9 mouse cellular contexts compared by ENCODE assay signal in genomic region chr10:77901871-77902210, GRCm38 (mm10). TPM values are rescaled to one million over a fixed set of nuclear protein-coding genes. Genes with fewer than 3 reads are reported as not detected.
DNase-seq lines count a peak whose midpoint lies in the region; ATAC-seq and TF ChIP-seq lines count a peak whose summit lies in the region.
"Had no signal": no experiment of that assay in that cellular context is flagged by ENCODE, and none has a peak within 500 bp of the region (broad histone marks: within the 10 kb centered on the region; RNA-seq: fewer than 3 reads in every experiment).

No protein-coding gene starts in this region.

- peak overlapping the region; percentile 76 for H3K4me3 ChIP-seq in gastrocnemius, adult 2 months
- H3K4me3 ChIP-seq in ES-Bruce4 (ENCODE audit: low read depth, low read length), result peak overlapping the region; percentile 93
- peak overlapping the region; percentile 60 for H3K4me3 ChIP-seq in forebrain, embryonic 11.5 days (ENCODE audit: low read depth, low read length)
- H3K4me3 ChIP-seq in kidney, embryonic 16.5 days (ENCODE audit: low read length), result peak overlapping the region; percentile 74
- peak overlapping the region; percentile 63 for H3K4me3 ChIP-seq in midbrain, embryonic 13.5 days (replicated peaks)

- H3K4me1 ChIP-seq in ES-Bruce4 (ENCODE audit: control insufficient read depth, insufficient read depth, low read length), result no peaks in the 10 kb centered on the region
- 0 out of 2 replicates have a peak, but pooled peaks cover 2% of the 10 kb centered on the region for H3K4me1 ChIP-seq in forebrain, embryonic 11.5 days (replicated peaks; ENCODE audit: control insufficient read depth, insufficient read depth, low read length)
- peaks cover 17% of the 10 kb centered on the region; the same call in 1 of the 2 replicates for H3K4me1 ChIP-seq in kidney, embryonic 16.5 days (ENCODE audit: insufficient read depth, low read length)
- peaks cover 18% of the 10 kb centered on the region for H3K4me1 ChIP-seq in midbrain, embryonic 13.5 days (replicated peaks)

- intact Hi-C loops in gastrocnemius, adult 2 months (cut with DNase I), result loop anchor here (2.0 kb wide), 1 partner anchor 69 kb away; the partner anchor contains the start of gene Trpm2

- TF ChIP-seq POLR2A in ES-Bruce4 (IDR thresholded peaks at IDR 0.05; ENCODE audit: insufficient read depth, low read length), result no peak

- H3K9me3 ChIP-seq in ES-Bruce4 (replicated peaks; ENCODE audit: control insufficient read depth, insufficient read depth, low read length, poor library complexity, severe bottlenecking), result no peaks in the 10 kb centered on the region
- no peaks in the 10 kb centered on the region for H3K9me3 ChIP-seq in forebrain, embryonic 11.5 days (ENCODE audit: control insufficient read depth, low read length)
- H3K9me3 ChIP-seq in kidney, embryonic 16.5 days (ENCODE audit: low read length), result no peaks in the 10 kb centered on the region
- no peaks in the 10 kb centered on the region for H3K9me3 ChIP-seq in midbrain, embryonic 13.5 days

- H3K27ac ChIP-seq in gastrocnemius, adult 2 months, result peak overlapping the region; percentile 8; the same call in 1 of the 2 replicates
- H3K27ac ChIP-seq in ES-Bruce4 (ENCODE audit: insufficient read depth, low read length), result no peak overlapping the region
- no peak overlapping the region for H3K27ac ChIP-seq in forebrain, embryonic 11.5 days (ENCODE audit: low read depth, low read length)
- H3K27ac ChIP-seq in kidney, embryonic 16.5 days (ENCODE audit: low read length), result no peak overlapping the region
- peak overlapping the region; percentile 63 for H3K27ac ChIP-seq in midbrain, embryonic 13.5 days

- TF ChIP-seq EP300 in ES-Bruce4 (IDR thresholded peaks at IDR 0.05; ENCODE audit: insufficient read depth, low read depth, low read length), result no peak

- H3K36me3 ChIP-seq in ES-Bruce4 (ENCODE audit: control insufficient read depth, insufficient read depth, low read length, poor library complexity, severe bottlenecking), result no peaks in the 10 kb centered on the region
- no peaks in the 10 kb centered on the region for H3K36me3 ChIP-seq in forebrain, embryonic 11.5 days (ENCODE audit: control insufficient read depth, insufficient read depth, low read length)
- H3K36me3 ChIP-seq in kidney, embryonic 16.5 days (ENCODE audit: insufficient read depth, low read length), result no peaks in the 10 kb centered on the region
- no peaks in the 10 kb centered on the region for H3K36me3 ChIP-seq in midbrain, embryonic 13.5 days

- H3K4me2 ChIP-seq in forebrain, embryonic 11.5 days (ENCODE audit: low read depth, low read length, severe bottlenecking), result peak overlapping the region; percentile 76
- H3K4me2 ChIP-seq in kidney, embryonic 16.5 days (replicated peaks; ENCODE audit: low read depth, low read length), result peak overlapping the region; percentile 90
- H3K4me2 ChIP-seq in midbrain, embryonic 13.5 days (replicated peaks), result peak overlapping the region; percentile 82

- no peak for TF ChIP-seq CTCF in gastrocnemius, adult 2 months (IDR thresholded peaks at IDR 0.05)
- no peak for TF ChIP-seq CTCF in ES-Bruce4 (IDR thresholded peaks at IDR 0.05; ENCODE audit: low read depth, low read length)

- no peaks in the 10 kb centered on the region for H3K27me3 ChIP-seq in ES-Bruce4 (ENCODE audit: control insufficient read depth, insufficient read depth, low read length, poor library complexity, severe bottlenecking)
- no peaks in the 10 kb centered on the region for H3K27me3 ChIP-seq in forebrain, embryonic 11.5 days (ENCODE audit: control insufficient read depth, insufficient read depth, low read length)
- H3K27me3 ChIP-seq in kidney, embryonic 16.5 days (ENCODE audit: insufficient read depth, low read length), result no peaks in the 10 kb centered on the region
- H3K27me3 ChIP-seq in midbrain, embryonic 13.5 days, result peaks cover 6% of the 10 kb centered on the region

- peak overlapping the region; percentile 73 for H3K9ac ChIP-seq in ES-Bruce4 (ENCODE audit: low read depth, poor library complexity, severe bottlenecking)
- H3K9ac ChIP-seq in forebrain, embryonic 11.5 days (ENCODE audit: low read length), result peak overlapping the region; percentile 66
- H3K9ac ChIP-seq in kidney, embryonic 16.5 days (replicated peaks; ENCODE audit: low read length), result peak overlapping the region; percentile 71
- peak overlapping the region; percentile 75 for H3K9ac ChIP-seq in midbrain, embryonic 13.5 days (replicated peaks)

- peak; percentile 45 for ATAC-seq in forebrain, embryonic 11.5 days (replicated peaks; ENCODE audit: low FRiP score)
- peak; percentile 32 for ATAC-seq in kidney, embryonic 16.5 days (ENCODE audit: low FRiP score, low TSS enrichment)
- peak; percentile 55 for ATAC-seq in midbrain, embryonic 13.5 days

- 1% methylated on average over 14 of the region's 14 CpGs for WGBS in forebrain, embryonic 11.5 days
- 1% methylated on average over 14 of the region's 14 CpGs for WGBS in kidney, embryonic 16.5 days
- WGBS in midbrain, embryonic 13.5 days, result 4% methylated on average over 14 of the region's 14 CpGs

- DNase-seq in gastrocnemius, adult 2 months, result peak; percentile 42
- no peak for DNase-seq in gastrocnemius, postnatal 4 days (ENCODE audit: low spot score in 2 of 2)
- no peak for DNase-seq in forebrain, embryonic 11.5 days (ENCODE audit: low spot score)
- DNase-seq in embryo, embryonic 11 days, result no peak
- no peak for DNase-seq in spleen, postnatal 4 days (ENCODE audit: low spot score in 2 of 2)

RNA-seq across cellular contexts. Expression of gene Lrrc3, which starts 0.5 kb away (rescaled TPM):
- total RNA-seq in gastrocnemius, adult 2 months (2021), result under 1 TPM; 0.13 to 0.14 TPM
- 1 to 10 TPM; 1.2 to 1.4 TPM for total RNA-seq in gastrocnemius, postnatal 4 days (2021)
- polyA plus RNA-seq in ES-Bruce4 (2011; ENCODE audit: insufficient read depth, insufficient read length, low read depth, missing spikeins), result 5.6 and 6.3 TPM in 2 replicates
- polyA plus RNA-seq in forebrain, embryonic 11.5 days (2014; fragmentation: Nextera tagmentation; extraction: Ambion mirVana), result 3.5 and 3.9 TPM in 2 replicates
- polyA plus RNA-seq in kidney, embryonic 16.5 days (2015; fragmentation: Nextera tagmentation; extraction: Ambion mirVana), result 4.6 and 4.9 TPM in 2 replicates
- polyA plus RNA-seq in midbrain, embryonic 13.5 days (2015; fragmentation: Nextera tagmentation; extraction: Ambion mirVana), result 9.8 and 10.3 TPM in 2 replicates
- total RNA-seq: CH12.LX had no signal

RNA-seq across cellular contexts. Expression of gene Gm3285, which starts 40.1 kb away (rescaled TPM):
- total RNA-seq in gastrocnemius, adult 2 months (2021), result not detected
- total RNA-seq in gastrocnemius, postnatal 4 days (2021), result not detected
- not detected in 2 replicates for polyA plus RNA-seq in ES-Bruce4 (2011; ENCODE audit: insufficient read depth, insufficient read length, low read depth, missing spikeins)
- not detected in 2 replicates for polyA plus RNA-seq in forebrain, embryonic 11.5 days (2014; fragmentation: Nextera tagmentation; extraction: Ambion mirVana)
- polyA plus RNA-seq in kidney, embryonic 16.5 days (2015; fragmentation: Nextera tagmentation; extraction: Ambion mirVana), result not detected in 2 replicates
- not detected in 2 replicates for polyA plus RNA-seq in midbrain, embryonic 13.5 days (2015; fragmentation: Nextera tagmentation; extraction: Ambion mirVana)
- total RNA-seq: CH12.LX had no signal

RNA-seq across cellular contexts. Expression of gene Gm10318, which starts 49.2 kb away (rescaled TPM):
- total RNA-seq in gastrocnemius, adult 2 months (2021), result not detected
- not detected for total RNA-seq in gastrocnemius, postnatal 4 days (2021)
- polyA plus RNA-seq in ES-Bruce4 (2011; ENCODE audit: insufficient read depth, insufficient read length, low read depth, missing spikeins), result not detected in 2 replicates
- polyA plus RNA-seq in forebrain, embryonic 11.5 days (2014; fragmentation: Nextera tagmentation; extraction: Ambion mirVana), result not detected in 2 replicates
- polyA plus RNA-seq in kidney, embryonic 16.5 days (2015; fragmentation: Nextera tagmentation; extraction: Ambion mirVana), result not detected in 2 replicates
- not detected in 2 replicates for polyA plus RNA-seq in midbrain, embryonic 13.5 days (2015; fragmentation: Nextera tagmentation; extraction: Ambion mirVana)
- total RNA-seq: CH12.LX had no signal

RNA-seq across cellular contexts. Expression of gene Gm36176, which starts 55.2 kb away (rescaled TPM):
- not detected for total RNA-seq in gastrocnemius, adult 2 months (2021)
- not detected for total RNA-seq in gastrocnemius, postnatal 4 days (2021)
- polyA plus RNA-seq in ES-Bruce4 (2011; ENCODE audit: insufficient read depth, insufficient read length, low read depth, missing spikeins), result not detected in 2 replicates
- polyA plus RNA-seq in forebrain, embryonic 11.5 days (2014; fragmentation: Nextera tagmentation; extraction: Ambion mirVana), result not detected in 2 replicates
- polyA plus RNA-seq in kidney, embryonic 16.5 days (2015; fragmentation: Nextera tagmentation; extraction: Ambion mirVana), result not detected in 2 replicates
- not detected in 2 replicates for polyA plus RNA-seq in midbrain, embryonic 13.5 days (2015; fragmentation: Nextera tagmentation; extraction: Ambion mirVana)
- total RNA-seq: CH12.LX had no signal

Comparison
In these comparisons a context has a peak if more than half of its experiments do, and no peak if none do; other contexts are left out.
1. H3K27ac ChIP-seq: peak in gastrocnemius, adult 2 months (single experiment) and midbrain, embryonic 13.5 days (single experiment); none in ES-Bruce4 (single experiment), forebrain, embryonic 11.5 days (single experiment) and kidney, embryonic 16.5 days (single experiment).
2. Peak in every context shown above with its lines, with median percentiles within 50 percentile points of each other: H3K4me3 ChIP-seq, H3K9ac ChIP-seq, ATAC-seq and H3K4me2 ChIP-seq.